Mouse (Mus musculus) liver, embryonic 14.5 days (tissue): Measurements from ENCODE around the gene Zfp354a. TPM values are rescaled to one million over a fixed set of nuclear protein-coding genes. Genes with fewer than 3 reads are reported as not detected.

Source experiments
- ATAC-seq: fragments of 200-750 bp; cut with Nextera tagmentation; 2 replicates; pipeline ENCODE4 v1.8.0; 2017; ENCODE audit warnings: moderate number of reproducible peaks, mild to moderate bottlenecking, moderate library complexity; ENCODE audit not compliant: insufficient read depth
- DNase-seq, 3 experiments: peaks; one replicate each; pipeline ENCODE4 v3.0.0-alpha.2; 2012 to 2013; ENCODE audit warnings: low read depth in 3 of 3, low spot score in 3 of 3
- H3K27ac ChIP-seq: fragments of 300-500 bp; sonication (generic); 2 replicates; pipeline ENCODE4 v1.5.1; 2014; ENCODE audit warnings: moderate library complexity, mild to moderate bottlenecking, control low read depth, inconsistent platforms
- H3K27me3 ChIP-seq: fragments of 300-500 bp; sonication (generic); 2 replicates; pipeline ENCODE4 v1.6.1; 2014; ENCODE audit warnings: mild to moderate bottlenecking, low read length, moderate library complexity; ENCODE audit not compliant: control insufficient read depth, insufficient read depth
- H3K36me3 ChIP-seq: fragments of 300-500 bp; sonication (generic); replicated peaks from 2 replicates; pipeline ENCODE4 v1.6.1; 2014; ENCODE audit warnings: low read depth; ENCODE audit not compliant: control insufficient read depth, insufficient read depth
- H3K4me1 ChIP-seq, 2 experiments: fragments of 200-500 bp in 1 of 2; fragments of 300-500 bp in 1 of 2; sonication (generic) in 1 of 2; replicated peaks; 2 replicates each; pipeline ENCODE4 v1.6.1; 2012 to 2014; ENCODE audit warnings: antibody characterized with exemption in 1 of 2, inconsistent platforms in 1 of 2, low read length in 1 of 2; ENCODE audit not compliant: control insufficient read depth in 2 of 2, insufficient read depth in 2 of 2
- H3K4me2 ChIP-seq: fragments of 300-500 bp; sonication (generic); 2 replicates; pipeline ENCODE4 v1.6.1; 2014; ENCODE audit warnings: low read depth, mild to moderate bottlenecking, control low read depth, moderate library complexity
- H3K4me3 ChIP-seq, 2 experiments: fragments of 200-500 bp in 1 of 2; fragments of 300-500 bp in 1 of 2; sonication (generic) in 1 of 2; 2 replicates each; pipeline ENCODE4 v1.5.1; 2012 to 2014; ENCODE audit warnings: low read depth in 2 of 2, low read length in 2 of 2, mild to moderate bottlenecking in 2 of 2, control low read depth in 1 of 2, inconsistent platforms in 1 of 2, moderate library complexity in 1 of 2; ENCODE audit not compliant: insufficient read depth in 1 of 2
- H3K9ac ChIP-seq: fragments of 300-500 bp; sonication (generic); replicated peaks from 2 replicates; pipeline ENCODE4 v1.6.1; 2014; ENCODE audit warnings: mild to moderate bottlenecking, control low read depth, moderate library complexity
- H3K9me3 ChIP-seq: fragments of 300-500 bp; sonication (generic); 2 replicates; pipeline ENCODE4 v1.6.1; 2016; ENCODE audit warnings: low read length, mixed read lengths; ENCODE audit not compliant: control insufficient read depth
- CTCF ChIP-seq: IDR thresholded peaks from 2 replicates; pipeline ENCODE4 v1.5.1; 2016; ENCODE audit warnings: antibody characterized with exemption, low read depth, control low read depth
- EP300 ChIP-seq: IDR thresholded peaks from 2 replicates; pipeline ENCODE4 v1.6.1; 2016; ENCODE audit warnings: antibody characterized with exemption, low read depth
- WGBS: fragments of 180-500 bp; shearing (Covaris S2); extraction: QIAGEN DNeasy Blood & Tissue Kit; methylation state at CpG from one replicate; pipeline ENCODE4 v1.1.7; 2014; ENCODE audit not compliant: insufficient replicate concordance; 5-methylcytosine and 5-hydroxymethylcytosine counted together
- polyA plus RNA-seq, 2 experiments: library from polyadenylated mRNA; depleted of rRNA in 1 of 2; stranded (reverse) in 1 of 2; unstranded in 1 of 2; fragments of >200 nt; fragmentation: Nextera tagmentation in 1 of 2; extraction: Ambion mirVana in 1 of 2; gene quantifications; 2 replicates each; pipeline versions ENCODE4 v1.2.1 to v1.2.3; 2012 to 2014

Zfp354a gene
- polyA plus RNA-seq, 2 experiments, result 1.1 TPM

GRCm38 (mm10) chr11:51051678-51052077 is 7.4 kb upstream of the Zfp354a start:
- DNase-seq (no peak), ATAC-seq (no peak)
- Histone ChIP-seq H3K9ac (no peak overlapping the region), H3K4me1 (no peaks in the 10 kb centered on the region), H3K4me3 (no peak overlapping the region), H3K27me3 (no peaks in the 10 kb centered on the region), H3K27ac (no peak overlapping the region), H3K9me3 (no peaks in the 10 kb centered on the region), H3K36me3 (no peaks in the 10 kb centered on the region), H3K4me2 (no peak overlapping the region)
- no peak for TF ChIP-seq CTCF
- TF ChIP-seq EP300, result no peak
- 34% methylated on average over 2 of the region's 2 CpGs for WGBS

- 19% methylated on average over 3 of the region's 3 CpGs for WGBS
Measured at GRCm38 (mm10) chr11:51053230-51053629, 5.8 kb upstream of the Zfp354a start.

GRCm38 (mm10) chr11:51059640-51060039 is 583 bp downstream of the Zfp354a start:
- Histone ChIP-seq H3K4me1 (peaks cover 0 to 2% of the 10 kb centered on the region in 2 experiments; a peak in 1 of 4 replicates), H3K4me3 (peak overlapping the region; percentile 64 to 88), H3K27ac (no peak overlapping the region), H3K27me3 (no peaks in the 10 kb centered on the region), H3K9me3 (no peaks in the 10 kb centered on the region), H3K36me3 (no peaks in the 10 kb centered on the region), H3K9ac (peak overlapping the region; percentile 63), H3K4me2 (peak overlapping the region; percentile 67)
- ATAC-seq (no peak), DNase-seq (no peak)
- 9% methylated on average over 14 of the region's 14 CpGs for WGBS
- TF ChIP-seq EP300, result no peak
- 0 out of 2 replicates have a peak, but pooled peaks have one; percentile 1 for TF ChIP-seq CTCF

More at GRCm38 (mm10) chr11:51053230-51053629, 5.8 kb upstream of the Zfp354a start:
- H3K27me3 ChIP-seq, result no peaks in the 10 kb centered on the region
- ATAC-seq, result no peak
- DNase-seq, result no peak
- H3K4me3 ChIP-seq, result no peak overlapping the region
- no peaks in the 10 kb centered on the region for H3K4me1 ChIP-seq
- H3K36me3 ChIP-seq, result no peaks in the 10 kb centered on the region
- H3K9me3 ChIP-seq, result no peaks in the 10 kb centered on the region
- H3K4me2 ChIP-seq, result no peak overlapping the region
- no peak overlapping the region for H3K9ac ChIP-seq
- no peak overlapping the region for H3K27ac ChIP-seq
- TF ChIP-seq EP300 (no peak), CTCF (peak; percentile 33)

GRCm38 (mm10) chr11:51060981-51061380 is 1.9 kb downstream of the Zfp354a start:
- Histone ChIP-seq H3K27me3 (no peaks in the 10 kb centered on the region), H3K27ac (no peak overlapping the region), H3K9ac (no peak overlapping the region), H3K4me2 (no peak overlapping the region), H3K36me3 (no peaks in the 10 kb centered on the region), H3K9me3 (no peaks in the 10 kb centered on the region), H3K4me1 (peaks cover 0 to 2% of the 10 kb centered on the region in 2 experiments; a peak in 1 of 4 replicates), H3K4me3 (no peak overlapping the region)
- WGBS, result 75% methylated on average over 6 of the region's 6 CpGs
- DNase-seq (no peak), ATAC-seq (no peak)
- no peak for TF ChIP-seq EP300
- TF ChIP-seq CTCF, result no peak

- Histone ChIP-seq H3K27me3 (no peaks in the 10 kb centered on the region), H3K9me3 (no peaks in the 10 kb centered on the region), H3K27ac (no peak overlapping the region), H3K9ac (no peak overlapping the region), H3K4me1 (peaks cover 0 to 2% of the 10 kb centered on the region in 2 experiments; a peak in 1 of 4 replicates), H3K36me3 (no peaks in the 10 kb centered on the region), H3K4me3 (no peak overlapping the region), H3K4me2 (no peak overlapping the region)
- TF ChIP-seq EP300 (no peak), CTCF (no peak)
- ATAC-seq (no peak), DNase-seq (no peak)
- 67% methylated on average over 7 of the region's 7 CpGs for WGBS
Measured at GRCm38 (mm10) chr11:51063276-51063675, 4.2 kb downstream of the Zfp354a start.
